In genomic region chr13:55420018-55420932, GRCm38 (mm10) we compare ENCODE assay signal across 9 mouse cellular contexts. TPM values are rescaled to one million over a fixed set of nuclear protein-coding genes. Genes with fewer than 3 reads are reported as not detected.
DNase-seq lines count a peak whose midpoint lies in the region; ATAC-seq lines count a peak whose summit lies in the region.
"Had no signal": no experiment of that assay in that cellular context is flagged by ENCODE, and none has a peak within 500 bp of the region (broad histone marks: within the 10 kb centered on the region; RNA-seq: fewer than 3 reads in every experiment).

No protein-coding gene starts in this region.

- no peaks in the 10 kb centered on the region for H3K9me3 ChIP-seq in heart, embryonic 11.5 days (replicated peaks; ENCODE audit: control insufficient read depth, low read length)
- no peaks in the 10 kb centered on the region for H3K9me3 ChIP-seq in forebrain, embryonic 15.5 days
- no peaks in the 10 kb centered on the region for H3K9me3 ChIP-seq in liver, embryonic 13.5 days (replicated peaks)

- no peak for DNase-seq in heart, postnatal 14 days
- DNase-seq in CD4-positive helper T cell, adult 2 months (ENCODE audit: low read depth, low spot score): peak; percentile 35
- DNase-seq in liver, embryonic 13.5 days: no peak
- DNase-seq in adrenal gland, adult 18-20 months (ENCODE audit: low spot score in 2 of 2): no peak
- DNase-seq in spleen, postnatal 14 days (ENCODE audit: low spot score in 2 of 2): no peak

- H3K27me3 ChIP-seq in heart, embryonic 11.5 days (ENCODE audit: control insufficient read depth, insufficient read depth, low read length): peaks cover 58% of the 10 kb centered on the region
- peaks cover 34% of the 10 kb centered on the region for H3K27me3 ChIP-seq in forebrain, embryonic 15.5 days
- peaks cover 65% of the 10 kb centered on the region for H3K27me3 ChIP-seq in liver, embryonic 13.5 days

- no peak overlapping the region for H3K9ac ChIP-seq in heart, embryonic 11.5 days (ENCODE audit: low read depth, low read length)
- no peak overlapping the region for H3K9ac ChIP-seq in forebrain, embryonic 15.5 days (replicated peaks)
- no peak overlapping the region for H3K9ac ChIP-seq in liver, embryonic 13.5 days

- H3K36me3 ChIP-seq in heart, embryonic 11.5 days (ENCODE audit: control insufficient read depth, insufficient read depth, low read length): no peaks in the 10 kb centered on the region
- no peaks in the 10 kb centered on the region for H3K36me3 ChIP-seq in forebrain, embryonic 15.5 days
- H3K36me3 ChIP-seq in liver, embryonic 13.5 days: no peaks in the 10 kb centered on the region

- no peak; the same call in 1 of the 2 replicates for ATAC-seq in heart, embryonic 11.5 days (replicated peaks; ENCODE audit: insufficient number of reproducible peaks, low FRiP score, low TSS enrichment)
- ATAC-seq in forebrain, embryonic 15.5 days (replicated peaks): peak; percentile 47
- peak; percentile 29 for ATAC-seq in liver, embryonic 13.5 days (ENCODE audit: low read depth)
- ATAC-seq in megakaryocyte progenitor cell, adult 5-6 weeks (replicated peaks; ENCODE audit: poor library complexity): no peak; the same call in 1 of the 2 replicates

- peak overlapping the region; percentile 19; the same call in 1 of the 2 replicates for H3K4me3 ChIP-seq in heart, embryonic 11.5 days (ENCODE audit: low read depth, low read length)
- no peak overlapping the region for H3K4me3 ChIP-seq in forebrain, embryonic 15.5 days
- H3K4me3 ChIP-seq in liver, embryonic 13.5 days (replicated peaks): no peak overlapping the region

- intact Hi-C loops in heart, postnatal 14 days (cut with DNase I): no loop called here

- peaks cover 5% of the 10 kb centered on the region for H3K4me1 ChIP-seq in heart, embryonic 11.5 days (ENCODE audit: control insufficient read depth, insufficient read depth, low read length)
- peaks cover 22% of the 10 kb centered on the region for H3K4me1 ChIP-seq in forebrain, embryonic 15.5 days
- peaks cover 25% of the 10 kb centered on the region for H3K4me1 ChIP-seq in liver, embryonic 13.5 days (replicated peaks)

- H3K4me2 ChIP-seq in heart, embryonic 11.5 days: peak overlapping the region; percentile 42
- peak overlapping the region; percentile 41 for H3K4me2 ChIP-seq in forebrain, embryonic 15.5 days (replicated peaks)
- H3K4me2 ChIP-seq in liver, embryonic 13.5 days: no peak overlapping the region

- no peak overlapping the region for H3K27ac ChIP-seq in heart, embryonic 11.5 days (ENCODE audit: low read depth, low read length)
- H3K27ac ChIP-seq in forebrain, embryonic 15.5 days (replicated peaks): no peak overlapping the region
- no peak overlapping the region for H3K27ac ChIP-seq in liver, embryonic 13.5 days

- WGBS in heart, embryonic 11.5 days (ENCODE audit: insufficient replicate concordance): 22% methylated on average over 51 of the region's 51 CpGs
- 32% methylated on average over 51 of the region's 51 CpGs for WGBS in forebrain, embryonic 15.5 days
- 21% methylated on average over 51 of the region's 51 CpGs for WGBS in liver, embryonic 13.5 days (ENCODE audit: insufficient replicate concordance)

RNA-seq across cellular contexts. Expression of gene Pfn3, which starts 5.2 kb away (rescaled TPM):
- not detected in 2 replicates for polyA plus RNA-seq in heart, embryonic 11.5 days (2014; fragmentation: Nextera tagmentation; extraction: Ambion mirVana)
- total RNA-seq in heart, postnatal 14 days (2021): not detected
- polyA plus RNA-seq in forebrain, embryonic 15.5 days (2015; fragmentation: Nextera tagmentation; extraction: Ambion mirVana): 0.63 TPM in 1 of 2 replicates, not detected in the other
- not detected in 2 replicates for polyA plus RNA-seq in liver, embryonic 13.5 days (2015; fragmentation: Nextera tagmentation; extraction: Ambion mirVana)
- not detected for total RNA-seq in adrenal gland, adult 18-20 months (2021)
- total RNA-seq in megakaryocyte progenitor cell, adult 5-6 weeks (2015): not detected in 2 replicates
- not detected in 2 replicates for total RNA-seq in megakaryocyte progenitor cell, adult 5-6 weeks (2017)
- total RNA-seq: CH12.LX had no signal

RNA-seq across cellular contexts. Expression of gene F12, which starts 6.3 kb away (rescaled TPM):
- 0.42 and 1.5 TPM in 2 replicates for polyA plus RNA-seq in heart, embryonic 11.5 days (2014; fragmentation: Nextera tagmentation; extraction: Ambion mirVana)
- total RNA-seq in heart, postnatal 14 days (2021): not detected
- polyA plus RNA-seq in forebrain, embryonic 15.5 days (2015; fragmentation: Nextera tagmentation; extraction: Ambion mirVana): 0.09 TPM in 1 of 2 replicates, not detected in the other
- polyA plus RNA-seq in liver, embryonic 13.5 days (2015; fragmentation: Nextera tagmentation; extraction: Ambion mirVana): 56.5 and 59.8 TPM in 2 replicates
- total RNA-seq in adrenal gland, adult 18-20 months (2021): not detected
- total RNA-seq in megakaryocyte progenitor cell, adult 5-6 weeks (2015): not detected in 2 replicates
- not detected in 2 replicates for total RNA-seq in megakaryocyte progenitor cell, adult 5-6 weeks (2017)
- total RNA-seq: CH12.LX had no signal

RNA-seq across cellular contexts. Expression of gene Slc34a1, which starts 22.3 kb away (rescaled TPM):
- not detected in 2 replicates for polyA plus RNA-seq in heart, embryonic 11.5 days (2014; fragmentation: Nextera tagmentation; extraction: Ambion mirVana)
- total RNA-seq in heart, postnatal 14 days (2021): not detected
- polyA plus RNA-seq in forebrain, embryonic 15.5 days (2015; fragmentation: Nextera tagmentation; extraction: Ambion mirVana): not detected in 2 replicates
- polyA plus RNA-seq in liver, embryonic 13.5 days (2015; fragmentation: Nextera tagmentation; extraction: Ambion mirVana): not detected in 2 replicates
- total RNA-seq in adrenal gland, adult 18-20 months (2021): 1 to 10 TPM in 1 of 2 experiments, not detected in 1; 2.9 TPM
- total RNA-seq in megakaryocyte progenitor cell, adult 5-6 weeks (2015): 0.12 and 0.95 TPM in 2 replicates
- total RNA-seq in megakaryocyte progenitor cell, adult 5-6 weeks (2017): 0.08 and 1.1 TPM in 2 replicates
- total RNA-seq: CH12.LX had no signal

RNA-seq across cellular contexts. Expression of gene Grk6, which starts 24.6 kb away (rescaled TPM):
- 24.3 and 26.9 TPM in 2 replicates for polyA plus RNA-seq in heart, embryonic 11.5 days (2014; fragmentation: Nextera tagmentation; extraction: Ambion mirVana)
- total RNA-seq in heart, postnatal 14 days (2021): 10 to 100 TPM; 24.3 to 27.2 TPM
- polyA plus RNA-seq in forebrain, embryonic 15.5 days (2015; fragmentation: Nextera tagmentation; extraction: Ambion mirVana): 46.1 and 47.6 TPM in 2 replicates
- polyA plus RNA-seq in liver, embryonic 13.5 days (2015; fragmentation: Nextera tagmentation; extraction: Ambion mirVana): 23.7 and 25.2 TPM in 2 replicates
- 10 to 100 TPM; 27.1 to 33.1 TPM for total RNA-seq in adrenal gland, adult 18-20 months (2021)
- total RNA-seq in megakaryocyte progenitor cell, adult 5-6 weeks (2015): 51.7 and 52.6 TPM in 2 replicates
- 81.7 and 88.6 TPM in 2 replicates for total RNA-seq in megakaryocyte progenitor cell, adult 5-6 weeks (2017)

RNA-seq across cellular contexts. Expression of gene Prr7, which starts 43.8 kb away (rescaled TPM):
- 0.21 and 0.34 TPM in 2 replicates for polyA plus RNA-seq in heart, embryonic 11.5 days (2014; fragmentation: Nextera tagmentation; extraction: Ambion mirVana)
- total RNA-seq in heart, postnatal 14 days (2021): 1 to 10 TPM in 1 of 2 experiments, under 1 TPM in 1; 0.81 to 1.6 TPM
- polyA plus RNA-seq in forebrain, embryonic 15.5 days (2015; fragmentation: Nextera tagmentation; extraction: Ambion mirVana): 3.2 and 3.4 TPM in 2 replicates
- not detected in 2 replicates for polyA plus RNA-seq in liver, embryonic 13.5 days (2015; fragmentation: Nextera tagmentation; extraction: Ambion mirVana)
- 1 to 10 TPM; 1.9 to 2.2 TPM for total RNA-seq in adrenal gland, adult 18-20 months (2021)
- 0.72 and 1.7 TPM in 2 replicates for total RNA-seq in megakaryocyte progenitor cell, adult 5-6 weeks (2015)
- total RNA-seq in megakaryocyte progenitor cell, adult 5-6 weeks (2017): 1.5 TPM in 2 replicates

Comparison
In these comparisons a context has a peak if more than half of its experiments do, and no peak if none do; other contexts are left out.
1. ATAC-seq: peak in forebrain, embryonic 15.5 days (single experiment) and liver, embryonic 13.5 days (single experiment); none in heart, embryonic 11.5 days (single experiment) and megakaryocyte progenitor cell, adult 5-6 weeks (single experiment).